Mouse (Mus musculus) gastrocnemius, postnatal 14 days (tissue): ENCODE data around the gene Adra1b. TPM values are rescaled to one million over a fixed set of nuclear protein-coding genes. Genes with fewer than 3 reads are reported as not detected.

Source experiments
- DNase-seq: peaks from one replicate; pipeline ENCODE4 v3.0.0; 2021; ENCODE audit warnings: mixed read lengths
- intact Hi-C: fragments of 180-260 bp; cut with DNase I; formaldehyde crosslinking; loops from one replicate; pipeline ENCODE4 v1.15.1; 2025; ENCODE audit warnings: low total_unique reads
- total RNA-seq, 2 experiments: library from RNA; stranded (reverse); gene quantifications; 2 replicates each; pipeline ENCODE4 v1.2.3; 2021

Adra1b gene
- total RNA-seq, 2 experiments from 2014 or later, result 0.33 to 0.51 TPM

DNA sequence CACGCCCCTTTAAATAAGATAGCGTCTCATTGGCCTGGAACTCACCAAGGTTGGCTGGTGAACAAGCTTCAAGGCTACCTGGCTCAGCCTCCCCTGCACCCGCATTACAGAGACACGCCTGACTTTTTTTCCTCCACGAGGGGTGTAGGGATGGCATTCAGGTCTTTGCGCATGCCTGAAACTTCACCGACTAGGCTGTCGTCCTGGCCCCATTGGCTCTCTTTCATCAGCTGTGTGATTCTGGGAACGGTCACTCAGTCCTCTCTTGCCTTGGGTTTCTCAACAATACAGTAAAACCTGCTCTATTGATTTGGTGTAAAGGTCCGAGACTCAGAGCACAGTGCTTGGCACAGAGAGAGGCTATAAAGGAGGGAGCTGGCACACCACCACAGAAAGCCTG, 2.3 kb upstream of the Adra1b start:
- no peak for DNase-seq
- intact Hi-C loops, result no loop called here

DNA sequence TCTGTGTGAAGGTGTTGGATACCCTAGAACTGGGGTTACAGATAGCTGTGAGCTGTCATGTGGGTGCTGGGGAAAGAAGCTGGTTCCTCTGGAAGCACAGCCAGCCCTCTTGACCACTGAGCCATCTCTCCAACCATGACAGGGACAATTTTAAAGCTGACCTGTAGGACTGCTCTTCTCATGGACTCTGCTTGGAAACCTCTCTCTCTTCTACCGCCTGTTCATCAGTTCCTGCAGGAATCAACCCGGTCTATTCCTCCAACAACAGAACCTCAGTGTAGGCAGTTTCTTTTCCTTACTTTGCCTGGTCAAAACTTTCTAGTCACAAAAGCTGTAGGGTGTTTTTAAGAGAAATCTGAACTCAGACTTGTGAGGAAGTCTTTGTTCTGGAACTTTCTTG, 1.3 kb downstream of the Adra1b start:
- DNase-seq, result no peak
- intact Hi-C loops, result no loop called here

DNA sequence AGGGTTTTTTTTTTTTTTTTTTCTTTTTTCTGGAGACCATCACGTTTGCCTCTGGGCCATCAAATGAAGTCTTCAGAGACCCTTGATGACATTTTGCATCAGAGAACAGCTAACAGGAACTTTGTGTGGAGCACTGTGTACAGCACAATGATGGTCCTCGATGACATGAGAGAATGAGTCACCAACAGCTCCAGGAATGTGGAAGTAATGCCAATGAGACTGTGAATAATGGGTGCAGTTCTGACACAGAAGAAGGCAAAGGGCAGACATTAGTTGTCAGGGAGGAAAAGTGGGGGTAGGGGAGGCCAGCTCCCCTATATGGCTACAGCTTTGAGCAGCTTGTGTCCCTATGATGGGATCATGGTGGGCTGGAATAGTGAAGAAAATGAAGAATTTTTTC, 5.7 kb downstream of the Adra1b start:
- intact Hi-C loops, result no loop called here
- no peak for DNase-seq

DNA sequence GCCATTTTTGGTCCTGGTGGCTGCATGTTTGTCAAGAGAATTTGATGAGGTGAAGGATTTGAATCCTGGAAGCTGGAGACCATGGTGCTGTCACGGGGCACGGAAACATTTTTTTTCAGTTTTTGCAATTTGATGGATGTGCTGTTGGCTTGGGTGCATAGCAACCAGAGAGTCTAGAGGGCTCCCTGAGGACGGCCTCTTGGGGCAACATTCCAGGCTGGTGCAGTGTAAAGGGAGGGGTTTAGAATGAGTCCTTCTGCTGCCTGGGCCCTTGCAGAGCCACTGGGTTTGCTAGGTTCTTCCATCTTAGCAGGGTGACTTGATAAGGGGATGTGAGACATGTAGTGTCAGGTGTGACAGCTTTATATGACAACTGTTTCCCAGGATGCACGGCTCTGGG, 8.5 kb downstream of the Adra1b start:
- DNase-seq, result no peak

DNA sequence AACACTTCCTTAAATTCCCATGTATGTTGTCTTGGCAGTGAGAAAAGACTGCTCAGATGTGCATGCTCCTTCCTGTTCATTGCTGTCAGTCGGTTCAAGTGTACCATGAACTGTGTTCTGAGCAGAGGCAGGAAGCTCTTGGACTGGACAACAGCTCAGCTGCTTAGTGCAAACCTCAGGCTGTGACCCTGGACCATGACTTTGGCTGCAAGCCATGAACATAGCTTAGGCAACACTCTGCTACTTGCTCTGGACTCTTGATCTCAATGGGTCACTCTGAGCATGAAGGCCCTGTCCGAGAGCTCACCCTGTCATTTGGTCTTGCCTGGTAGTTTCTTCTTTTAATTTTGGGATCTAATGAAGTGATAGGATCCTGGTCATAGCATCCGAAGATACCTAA, 9.6 kb downstream of the Adra1b start:
- no peak for DNase-seq
- intact Hi-C loops, result no loop called here

More for the DNA sequence above, 8.5 kb downstream of the Adra1b start:
- intact Hi-C loops, result no loop called here

DNA sequence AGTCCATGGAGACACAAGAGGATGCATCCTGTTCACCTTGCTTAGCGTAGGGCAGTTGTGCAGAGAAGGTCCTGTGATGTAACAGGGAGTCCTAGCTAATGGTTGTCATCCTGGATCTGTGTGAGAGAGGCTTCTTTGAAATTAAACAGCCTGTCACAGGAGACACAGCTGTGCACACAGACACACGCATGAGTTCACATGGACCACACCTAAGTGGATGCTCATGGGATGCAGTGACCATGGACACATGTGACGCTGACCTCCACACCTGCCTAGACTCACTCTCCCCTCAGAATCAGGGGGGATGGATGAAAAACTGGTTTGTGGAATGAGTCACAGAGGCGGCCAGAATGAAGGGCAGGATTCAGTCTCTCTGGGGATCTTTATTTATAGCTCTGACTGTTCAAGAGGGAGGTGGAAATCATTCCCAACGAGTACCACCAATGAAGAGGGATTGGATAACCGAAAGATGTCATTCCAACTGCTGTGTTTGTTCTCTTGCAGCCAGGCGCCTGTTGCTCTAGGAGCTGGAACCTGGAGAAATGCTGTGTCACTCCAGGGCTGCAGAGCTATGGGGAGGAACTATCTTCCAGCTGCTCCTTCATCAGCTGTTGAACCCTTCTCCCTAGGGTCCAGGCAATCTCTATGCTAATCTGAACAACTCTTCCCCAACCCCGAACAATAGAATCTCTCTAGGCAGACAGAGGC, 11.6 kb downstream of the Adra1b start:
- intact Hi-C loops, result loop anchor here (5.0 kb wide), 1 partner anchor 47 kb away; no protein-coding TSS in a partner anchor

DNA sequence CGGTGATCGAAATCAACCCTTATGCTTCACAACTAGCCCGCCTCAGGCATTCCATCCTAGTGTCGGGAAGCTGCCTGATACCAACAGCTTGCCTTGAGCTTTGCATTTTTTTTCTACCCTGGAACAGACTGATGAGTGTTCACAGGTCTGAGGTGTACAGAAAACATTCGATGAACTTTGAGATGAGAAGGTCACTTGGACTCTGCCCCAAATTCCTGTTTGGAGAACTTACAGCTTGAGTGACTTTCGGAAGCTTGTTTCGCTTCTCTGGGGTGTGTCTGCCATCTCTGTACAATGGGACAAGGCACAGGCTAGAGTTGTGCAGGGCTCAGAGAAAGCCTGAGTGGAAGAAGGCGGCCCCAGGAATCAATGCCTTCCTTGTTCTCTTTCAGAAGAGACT, 12.3 kb downstream of the Adra1b start:
- intact Hi-C loops, result loop anchor here (5.0 kb wide), 1 partner anchor 46 kb away; no protein-coding TSS in a partner anchor
- DNase-seq, result no peak

More for the DNA sequence above, 11.6 kb downstream of the Adra1b start:
- no peak for DNase-seq

DNA sequence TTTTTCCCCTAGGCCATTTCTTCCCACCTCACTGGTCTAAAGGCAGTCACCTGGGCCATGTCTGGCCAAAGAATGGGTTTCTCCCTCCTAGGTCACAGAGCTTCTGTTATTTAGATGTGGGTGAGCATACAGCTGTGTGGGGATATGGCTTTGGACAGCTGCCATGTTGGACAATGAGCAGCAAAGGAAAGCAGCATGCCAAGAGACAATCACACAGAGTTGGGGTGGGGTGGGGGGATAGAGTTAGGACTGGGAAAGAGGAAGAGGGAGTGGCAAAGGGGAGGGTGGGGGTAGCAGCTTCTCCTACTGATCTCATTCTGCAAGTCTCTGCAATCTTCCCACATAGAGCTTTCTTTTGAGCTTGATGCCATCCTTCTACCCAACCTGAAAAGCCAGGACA, 13.4 kb downstream of the Adra1b start:
- DNase-seq, result no peak
- intact Hi-C loops, result loop anchor here (5.0 kb wide), 1 partner anchor 45 kb away; no protein-coding TSS in a partner anchor

DNA sequence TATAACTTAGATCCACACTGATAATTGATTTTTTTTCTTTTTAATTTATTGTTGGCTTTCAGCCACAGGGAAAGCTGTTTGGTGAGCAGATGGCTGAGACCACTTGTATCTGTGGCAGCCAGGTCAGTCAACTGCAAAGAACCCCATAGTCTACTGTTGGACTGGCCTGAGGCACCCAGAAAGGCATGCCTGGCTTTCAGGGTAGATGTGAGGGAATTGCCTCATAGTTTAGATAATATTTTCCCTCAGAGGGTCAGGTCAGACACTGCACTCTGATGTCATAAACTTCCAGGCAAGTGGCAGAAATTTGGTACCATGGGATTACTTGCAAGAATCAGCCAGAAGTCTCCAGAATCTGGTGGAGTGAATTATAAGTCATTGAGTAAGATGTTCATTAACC, 16.5 kb downstream of the Adra1b start:
- no peak for DNase-seq
- intact Hi-C loops, result no loop called here

DNA sequence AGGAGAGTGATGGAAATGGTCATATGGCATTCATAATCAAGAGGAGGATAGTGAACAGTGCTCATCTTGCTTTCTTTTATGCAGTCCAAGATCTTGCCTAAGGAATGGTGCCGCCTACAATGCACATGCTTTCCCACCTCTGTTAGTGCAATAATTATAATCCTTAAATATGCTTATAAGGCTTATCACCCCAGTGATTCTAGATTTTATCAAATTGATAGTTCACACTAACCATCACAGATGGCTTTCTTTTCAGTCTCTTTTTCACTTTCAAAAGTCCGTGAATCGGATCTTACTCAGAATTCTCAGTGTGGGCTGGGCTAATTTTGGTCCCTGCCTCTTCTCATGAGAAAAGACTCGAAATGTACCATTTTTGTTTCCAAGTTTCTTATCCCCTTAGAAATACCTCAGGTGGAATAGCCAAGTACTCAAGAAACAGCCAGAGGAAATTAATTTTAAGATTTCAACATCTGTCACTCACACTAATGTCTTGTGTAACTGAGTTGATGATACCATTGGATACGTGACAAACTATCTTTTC, 17.3 kb downstream of the Adra1b start:
- DNase-seq, result no peak
- intact Hi-C loops, result no loop called here

DNA sequence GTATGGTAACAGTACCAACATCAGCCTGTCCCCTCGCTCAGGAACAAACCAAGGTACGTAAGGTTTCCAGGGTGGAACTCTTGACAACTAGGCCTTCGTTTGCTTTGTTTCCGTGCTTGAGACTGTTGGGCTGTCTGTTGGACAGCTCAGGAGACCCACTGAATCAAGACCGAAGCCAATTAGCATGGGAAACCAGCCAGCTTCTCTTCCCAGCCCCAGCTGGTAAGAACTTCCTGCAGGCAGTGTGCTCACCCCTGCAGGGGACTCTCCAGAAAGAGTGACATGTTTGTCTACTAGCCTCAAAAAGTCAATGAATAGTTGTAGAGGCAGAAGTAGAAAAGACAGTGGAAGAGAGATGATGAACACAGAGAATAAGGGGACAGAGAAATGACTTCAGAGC, 23.8 kb downstream of the Adra1b start:
- DNase-seq, result no peak
- intact Hi-C loops, result no loop called here

DNA sequence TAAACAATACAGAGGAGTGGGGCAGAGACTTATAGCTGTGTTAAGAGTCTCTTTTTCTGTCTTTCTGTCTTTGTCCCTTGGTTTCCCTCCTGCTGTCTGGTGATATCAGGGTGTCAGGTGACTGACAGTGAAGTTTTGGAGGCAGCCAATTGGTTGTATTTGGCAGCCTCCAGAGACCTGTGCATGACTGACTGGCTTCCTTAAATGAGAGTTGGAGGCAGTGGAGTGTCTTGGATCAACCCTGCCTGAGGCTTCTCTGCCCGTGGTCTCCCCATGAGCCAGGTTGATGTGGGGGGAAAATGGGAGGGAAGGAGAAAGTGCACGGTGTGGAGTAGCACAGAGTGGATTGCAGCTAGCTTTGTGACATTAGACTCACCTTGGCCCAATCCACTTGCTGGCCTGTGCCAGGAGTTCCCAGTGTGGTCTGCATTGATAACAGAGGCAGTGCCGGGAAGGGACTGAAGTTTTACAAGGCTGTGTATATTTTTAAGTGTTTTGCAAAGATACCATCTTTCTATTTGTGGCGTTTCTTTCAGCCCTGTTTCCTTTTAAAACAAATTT, 33.2 kb downstream of the Adra1b start:
- no peak for DNase-seq
- intact Hi-C loops, result no loop called here

DNA sequence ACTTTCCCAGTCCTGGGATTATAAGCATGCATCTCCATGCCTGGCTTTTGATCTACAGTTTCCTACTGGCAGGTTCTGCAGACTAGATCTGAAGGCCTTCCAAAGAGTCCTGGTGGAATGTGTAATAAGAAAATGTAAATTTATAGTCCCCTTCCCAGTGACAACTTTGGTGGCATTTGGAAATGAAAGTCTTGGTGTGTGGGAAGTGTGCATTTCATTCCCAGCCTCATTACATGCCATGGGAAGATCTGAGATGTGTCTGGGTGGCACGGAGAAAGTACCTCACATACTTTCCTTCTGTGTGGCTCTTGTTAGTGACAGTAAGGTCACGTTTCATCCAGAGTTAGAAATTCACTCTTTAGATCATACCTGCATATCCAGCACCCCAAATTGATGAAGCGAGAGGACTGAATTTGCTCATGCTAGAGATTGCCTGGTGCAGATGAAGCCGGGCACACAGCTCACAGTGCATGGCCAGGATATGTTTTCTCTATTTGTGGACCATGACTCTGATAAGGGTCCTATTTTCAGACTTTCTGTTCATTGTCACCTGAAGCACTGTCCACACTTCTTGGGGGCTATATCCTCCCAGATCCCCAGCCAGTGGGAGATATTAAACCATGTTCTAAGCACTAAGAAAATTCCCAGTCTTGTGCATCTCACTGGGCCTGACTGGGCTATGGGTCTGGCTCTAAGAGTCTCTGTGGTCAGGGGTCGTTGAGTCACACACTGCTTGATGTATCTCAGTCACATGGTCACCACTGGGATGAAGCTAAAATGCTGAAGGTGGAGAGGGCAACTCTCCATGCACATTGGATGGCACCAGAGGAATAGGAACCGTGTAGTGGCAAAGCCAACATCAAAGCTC, 35.5 kb downstream of the Adra1b start:
- intact Hi-C loops, result no loop called here
- no peak for DNase-seq

DNA sequence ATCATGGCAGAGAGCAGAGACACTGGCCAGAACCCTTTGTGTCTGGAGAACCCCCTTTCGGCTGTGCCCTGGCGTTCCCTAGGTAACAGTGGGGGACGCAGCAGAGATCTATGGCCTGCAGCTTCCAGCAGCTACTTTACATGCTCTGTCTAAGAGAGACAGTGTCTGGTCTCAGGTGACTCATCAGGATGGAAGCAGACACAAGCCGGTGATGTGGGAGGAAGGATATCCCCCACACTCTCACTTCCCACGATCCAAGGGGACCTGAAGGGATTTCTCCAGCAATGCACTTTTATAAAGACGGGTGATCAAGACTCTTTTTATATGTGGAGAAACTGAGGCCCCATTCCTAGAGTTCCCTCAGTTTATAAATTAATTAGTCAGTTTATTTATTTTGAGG, 48.0 kb downstream of the Adra1b start:
- no peak for DNase-seq
- intact Hi-C loops, result no loop called here

DNA sequence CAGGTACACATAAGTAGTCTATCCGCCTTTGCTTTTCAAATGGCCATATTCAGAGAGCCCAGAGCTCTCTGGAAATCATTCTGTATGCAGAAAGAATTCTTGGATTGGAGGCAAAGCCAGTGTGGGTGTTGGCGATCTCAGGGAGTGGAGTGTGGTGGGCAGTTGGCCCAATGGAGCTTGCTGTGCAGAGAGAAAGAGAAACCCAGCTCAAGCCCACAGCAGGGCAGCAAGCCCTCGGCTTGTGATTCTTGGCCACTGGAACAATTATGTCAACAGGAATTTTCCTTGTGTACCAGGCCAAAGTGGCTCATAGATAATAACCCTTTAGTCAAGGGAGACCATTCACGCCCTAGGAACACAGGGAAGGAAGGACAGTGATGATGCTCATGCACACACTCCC, 53.0 kb downstream of the Adra1b start:
- peak; percentile 23 for DNase-seq
- intact Hi-C loops, result no loop called here

DNA sequence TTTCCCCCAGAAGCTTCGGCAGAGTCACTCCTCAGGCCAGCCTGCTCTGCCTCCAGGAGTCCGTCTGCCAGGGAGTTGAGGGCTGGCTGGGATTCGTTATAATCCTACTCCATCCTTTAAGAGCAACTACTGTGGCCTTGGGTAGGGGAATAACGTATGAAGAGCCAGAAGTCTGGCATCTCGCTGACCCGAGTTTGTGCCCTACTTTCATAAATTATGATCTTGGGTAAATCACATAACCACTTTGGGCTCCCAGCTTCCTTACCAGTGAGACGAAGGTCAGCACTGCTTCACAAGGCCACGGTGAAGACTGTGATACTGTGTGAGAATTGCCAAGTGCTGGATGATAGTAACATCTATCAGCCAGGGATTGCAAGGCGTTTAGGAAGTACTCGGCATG, 59.4 kb downstream of the Adra1b start:
- intact Hi-C loops, result loop anchor here (5.0 kb wide), 1 partner anchor 46 kb away; no protein-coding TSS in a partner anchor

DNA sequence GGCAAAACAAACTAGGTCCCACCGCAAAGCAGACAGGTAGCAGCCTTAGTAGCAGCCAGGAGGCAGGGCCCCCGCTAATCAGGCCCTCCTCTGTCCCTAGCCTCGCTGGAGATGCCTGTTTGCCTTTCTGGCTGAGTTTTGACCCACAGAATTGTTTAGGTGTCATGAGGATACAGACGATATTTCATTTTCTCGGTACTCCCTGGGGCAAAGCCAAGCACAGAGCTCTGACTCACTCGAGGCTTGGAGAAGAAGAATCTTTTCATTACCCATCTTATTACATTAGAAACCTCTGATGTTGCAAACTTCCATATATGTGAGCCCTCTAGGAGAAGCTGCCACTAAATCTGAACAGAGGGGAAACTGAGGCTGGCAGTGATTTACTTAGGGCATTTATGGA, 60.5 kb downstream of the Adra1b start:
- no peak for DNase-seq
- intact Hi-C loops, result loop anchor here (5.0 kb wide), 1 partner anchor 47 kb away; no protein-coding TSS in a partner anchor

More for the DNA sequence above, 59.4 kb downstream of the Adra1b start:
- no peak for DNase-seq

DNA sequence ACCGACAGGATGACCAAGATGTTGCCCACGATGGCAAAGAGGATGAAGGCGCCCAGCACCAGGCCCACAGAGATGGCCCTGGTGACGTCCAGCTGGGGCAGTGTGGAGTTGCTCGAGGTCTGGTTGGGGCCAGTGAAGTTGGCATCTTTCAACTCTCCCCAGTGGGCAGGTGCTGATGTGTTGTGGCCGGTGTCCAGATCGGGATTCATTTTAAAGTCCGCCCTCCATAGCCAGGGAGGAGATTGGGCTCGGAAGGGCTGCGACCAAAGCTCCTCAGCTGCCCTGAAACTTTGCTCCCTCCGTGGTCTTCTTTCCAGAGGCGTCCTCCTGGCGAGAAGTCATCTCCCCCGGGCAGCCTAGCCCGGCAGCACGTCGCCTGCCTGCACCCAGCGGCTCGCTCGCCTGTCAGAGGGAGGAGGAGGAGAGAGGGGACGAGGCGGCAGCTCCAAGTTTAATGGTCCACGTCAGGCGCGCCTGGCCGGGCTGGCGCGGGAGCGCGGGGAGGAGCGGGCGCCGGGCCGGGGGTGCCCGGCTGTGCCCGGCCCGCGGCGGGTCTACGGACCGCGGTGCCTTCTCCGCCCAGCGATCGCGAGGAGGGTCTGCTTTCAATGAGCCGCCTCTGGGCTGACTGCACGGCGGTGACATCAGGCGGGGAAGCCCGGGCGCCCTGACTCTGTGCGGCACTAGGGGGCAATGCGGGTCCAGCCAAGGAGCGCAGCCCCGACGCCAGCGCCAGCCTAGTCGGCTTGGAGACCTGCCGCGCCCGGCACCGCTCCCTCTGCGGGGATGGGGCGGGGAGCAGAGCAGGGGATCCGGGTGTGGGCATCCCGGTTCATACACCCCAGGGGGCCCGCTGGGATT, 64.9 kb downstream of the Adra1b start:
- DNase-seq, result peak; percentile 82
- intact Hi-C loops, result loop anchor here (5.0 kb wide), 2 partner anchors 376 to 496 kb away; no protein-coding TSS in a partner anchor

DNA sequence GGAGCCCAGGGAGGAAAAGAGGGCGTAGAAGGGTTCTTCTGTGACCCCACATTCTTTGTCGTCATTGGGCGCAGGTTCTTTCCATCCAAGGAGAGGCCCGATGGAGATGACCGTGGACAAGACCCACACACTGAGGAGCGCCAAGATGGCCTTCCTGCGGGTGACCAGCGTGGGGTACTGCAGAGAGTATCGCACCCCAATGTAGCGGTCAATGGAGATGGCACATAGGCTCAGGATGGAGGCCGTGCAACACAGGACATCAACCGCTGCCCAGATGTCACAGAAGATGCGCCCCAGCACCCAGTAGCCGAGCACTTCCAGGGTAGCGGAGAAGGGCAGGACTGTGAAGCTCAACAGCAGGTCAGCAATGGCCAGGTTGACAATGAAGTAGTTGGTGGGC, 65.6 kb downstream of the Adra1b start:
- DNase-seq, result no peak
- intact Hi-C loops, result loop anchor here (5.0 kb wide), 2 partner anchors 377 to 497 kb away; no protein-coding TSS in a partner anchor
